Mouse (Mus musculus) CH12.LX (cell line): ENCODE results near the gene Wnk1.
A peak's percentile ranks its signal among the peaks of the same experiment; 100 is the strongest.

ENCODE experiments used
- CTCF ChIP-seq, 2 experiments: IDR thresholded peaks in 1 of 2; conservative IDR thresholded peaks in 1 of 2; 2 replicates each; pipeline ENCODE4 v1.5.1; 2011 to 2012; ENCODE audit warnings: low read depth in 2 of 2, low read length in 2 of 2, improper control_type of control experiment in 1 of 2, inconsistent platforms in 1 of 2, mild to moderate bottlenecking in 1 of 2, moderate library complexity in 1 of 2
- ELF1 ChIP-seq: IDR thresholded peaks from 2 replicates; pipeline ENCODE4 v1.6.1; 2014; ENCODE audit warnings: low read depth, mild to moderate bottlenecking, inconsistent platforms, low read length, improper control_type of control experiment
- EP300 ChIP-seq: IDR thresholded peaks from 2 replicates; pipeline ENCODE4 v1.6.1; 2011; ENCODE audit warnings: low read length, improper control_type of control experiment
- KAT2A ChIP-seq: IDR thresholded peaks from 2 replicates; pipeline ENCODE4 v1.6.1; 2012; ENCODE audit warnings: low read length, improper control_type of control experiment, inconsistent platforms; ENCODE audit not compliant: insufficient replicate concordance
- MAZ ChIP-seq: IDR thresholded peaks from 2 replicates; pipeline ENCODE4 v1.6.1; 2012; ENCODE audit warnings: low read depth, mild to moderate bottlenecking, inconsistent platforms, low read length, improper control_type of control experiment, moderate library complexity
- PAX5 ChIP-seq: IDR thresholded peaks from 2 replicates; pipeline ENCODE4 v1.6.1; 2012; ENCODE audit warnings: low read length, inconsistent platforms, mixed read lengths
- POLR2AphosphoS2 ChIP-seq: IDR thresholded peaks from 2 replicates; pipeline ENCODE4 v1.6.1; 2011; ENCODE audit warnings: low read depth, low read length, improper control_type of control experiment
- TBP ChIP-seq: conservative IDR thresholded peaks from 2 replicates; pipeline ENCODE4 v1.6.1; 2011; ENCODE audit warnings: low read depth, low read length, improper control_type of control experiment

DNA sequence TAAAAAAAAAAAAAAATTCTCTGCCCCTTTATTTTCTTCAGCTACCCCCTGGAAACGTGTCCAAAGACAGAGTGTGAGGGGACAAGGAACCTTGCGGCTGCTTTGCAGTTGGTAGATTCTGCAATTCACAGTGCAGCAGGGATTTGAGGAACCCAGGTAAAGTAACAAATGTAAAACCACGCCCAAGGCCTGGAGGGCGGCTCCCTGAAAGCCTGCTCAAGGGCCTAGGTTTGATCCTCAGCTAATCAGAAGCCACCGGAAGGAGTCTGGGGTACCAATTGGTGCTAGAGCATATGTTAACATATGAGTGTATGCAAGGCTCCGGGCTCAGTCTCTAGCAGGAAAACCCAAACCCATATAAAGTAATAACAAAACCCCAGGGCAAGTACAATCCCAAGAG, 45.0 kb upstream of the Wnk1 start:
- TF ChIP-seq CTCF (conservative IDR thresholded peaks at IDR 0.05 in 1 of 2, IDR thresholded peaks at IDR 0.05 in 1 of 2; ENCODE audit: low read depth in 2 of 2, low read length in 2 of 2), result no peak
- no peak for TF ChIP-seq KAT2A
- no peak for TF ChIP-seq POLR2AphosphoS2
- no peak for TF ChIP-seq PAX5
- no peak for TF ChIP-seq EP300
- no peak for TF ChIP-seq TBP
- no peak for TF ChIP-seq MAZ
- TF ChIP-seq ELF1, result peak; percentile 7; the same call in 1 of the 2 replicates
